28 mouse cellular contexts compared by ENCODE assay signal in the genomic region with DNA sequence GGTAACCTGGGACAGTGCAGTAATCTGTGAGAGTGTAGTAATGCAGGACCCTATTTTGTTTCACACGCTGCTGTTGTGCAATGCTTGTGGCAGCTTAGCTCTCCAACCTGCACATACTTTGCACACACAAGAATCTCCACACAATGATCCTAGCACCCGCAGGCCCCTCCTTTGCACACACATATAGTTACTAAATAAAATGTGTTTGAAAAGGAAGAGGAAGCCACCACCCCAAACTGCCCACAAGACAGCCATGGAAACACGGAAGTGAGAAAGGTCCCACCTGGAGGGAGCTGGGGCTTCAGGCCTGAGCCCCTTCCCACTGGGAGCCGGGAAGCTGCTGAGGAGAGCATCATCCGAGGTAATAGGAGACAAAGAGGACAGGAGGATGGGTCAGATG. TPM values are rescaled to one million over a fixed set of nuclear protein-coding genes. Genes with fewer than 3 reads are reported as not detected.
"Had no signal": no experiment of that assay in that cellular context is flagged by ENCODE, and none has a peak within 500 bp of the region (broad histone marks: within the 10 kb centered on the region; RNA-seq: fewer than 3 reads in every experiment).

No protein-coding gene starts in this region.

- H3K9me3 ChIP-seq: embryonic facial prominence, embryonic 10.5 days; embryonic facial prominence, embryonic 12.5 days; embryonic facial prominence, embryonic 13.5 days; embryonic facial prominence, embryonic 15.5 days; forebrain, embryonic 13.5 days; forebrain, embryonic 15.5 days had no signal

- H3K27me3 ChIP-seq: embryonic facial prominence, embryonic 12.5 days; embryonic facial prominence, embryonic 13.5 days; embryonic facial prominence, embryonic 15.5 days; forebrain, embryonic 13.5 days; forebrain, embryonic 15.5 days had no signal

- H3K4me3 ChIP-seq: embryonic facial prominence, embryonic 10.5 days; embryonic facial prominence, embryonic 12.5 days; embryonic facial prominence, embryonic 13.5 days; embryonic facial prominence, embryonic 15.5 days; erythroblast, embryonic 14.5 days; forebrain, embryonic 10.5 days; forebrain, embryonic 12.5 days; forebrain, embryonic 13.5 days; forebrain, embryonic 15.5 days; gastrocnemius, adult 2 months; heart, adult 2 months had no signal

- H3K4me2 ChIP-seq: embryonic facial prominence, embryonic 12.5 days; embryonic facial prominence, embryonic 13.5 days; embryonic facial prominence, embryonic 15.5 days; forebrain, embryonic 12.5 days; forebrain, embryonic 13.5 days; forebrain, embryonic 15.5 days had no signal

- H3K36me3 ChIP-seq: embryonic facial prominence, embryonic 10.5 days; embryonic facial prominence, embryonic 12.5 days; embryonic facial prominence, embryonic 13.5 days; embryonic facial prominence, embryonic 15.5 days; forebrain, embryonic 10.5 days; forebrain, embryonic 12.5 days; forebrain, embryonic 15.5 days had no signal

- H3K4me1 ChIP-seq: embryonic facial prominence, embryonic 12.5 days; forebrain, embryonic 15.5 days had no signal

- H3K27ac ChIP-seq: embryonic facial prominence, embryonic 10.5 days; embryonic facial prominence, embryonic 12.5 days; embryonic facial prominence, embryonic 13.5 days; embryonic facial prominence, embryonic 15.5 days; forebrain, embryonic 10.5 days; forebrain, embryonic 12.5 days; forebrain, embryonic 13.5 days; forebrain, embryonic 15.5 days; gastrocnemius, adult 2 months; heart, adult 2 months had no signal

- H3K9ac ChIP-seq: embryonic facial prominence, embryonic 12.5 days; embryonic facial prominence, embryonic 13.5 days; embryonic facial prominence, embryonic 15.5 days; forebrain, embryonic 12.5 days; forebrain, embryonic 13.5 days; forebrain, embryonic 15.5 days; forebrain, postnatal 0 days had no signal

- ATAC-seq: forebrain, embryonic 13.5 days; forebrain, embryonic 15.5 days; forebrain, embryonic 16.5 days; forebrain, postnatal 0 days had no signal

- DNase-seq: cerebellum, adult 18-20 months; cerebellum, adult 2 months; cerebellum, adult 8-10 months; cerebellum, adult 9-10 months; cerebellum, adult 9-11 months; cerebellum, postnatal 14 days; cerebellum, postnatal 25 days; cerebellum, postnatal 36 days; embryo, embryonic 11 days; forebrain, postnatal 0 days; gastrocnemius, adult 2 months; gastrocnemius, postnatal 10 days; gastrocnemius, postnatal 14 days; gastrocnemius, postnatal 25 days; gastrocnemius, postnatal 36 days; heart, adult 11 months; heart, adult 18-20 months; heart, adult 2 months had no signal

RNA-seq across cellular contexts. Expression of gene Baiap2l2, which starts 53.6 kb away (rescaled TPM):
- polyA plus RNA-seq: erythroblast, embryonic 14.5 days had no signal
